Mouse (Mus musculus) central nervous system, embryonic 14 days (tissue): Measurements from ENCODE around the gene Chm. TPM values are rescaled to one million over a fixed set of nuclear protein-coding genes. Genes with fewer than 3 reads are reported as not detected.

Experiments
- polyA plus RNA-seq: library from polyadenylated mRNA; depleted of rRNA; stranded (reverse); fragments of >200 nt; gene quantifications from 2 replicates; pipeline ENCODE4 v1.2.3, GENCODE M21; 2012; rRNA removed

Chm gene
- 8.3 and 10.1 TPM in 2 replicates for polyA plus RNA-seq

DNA sequence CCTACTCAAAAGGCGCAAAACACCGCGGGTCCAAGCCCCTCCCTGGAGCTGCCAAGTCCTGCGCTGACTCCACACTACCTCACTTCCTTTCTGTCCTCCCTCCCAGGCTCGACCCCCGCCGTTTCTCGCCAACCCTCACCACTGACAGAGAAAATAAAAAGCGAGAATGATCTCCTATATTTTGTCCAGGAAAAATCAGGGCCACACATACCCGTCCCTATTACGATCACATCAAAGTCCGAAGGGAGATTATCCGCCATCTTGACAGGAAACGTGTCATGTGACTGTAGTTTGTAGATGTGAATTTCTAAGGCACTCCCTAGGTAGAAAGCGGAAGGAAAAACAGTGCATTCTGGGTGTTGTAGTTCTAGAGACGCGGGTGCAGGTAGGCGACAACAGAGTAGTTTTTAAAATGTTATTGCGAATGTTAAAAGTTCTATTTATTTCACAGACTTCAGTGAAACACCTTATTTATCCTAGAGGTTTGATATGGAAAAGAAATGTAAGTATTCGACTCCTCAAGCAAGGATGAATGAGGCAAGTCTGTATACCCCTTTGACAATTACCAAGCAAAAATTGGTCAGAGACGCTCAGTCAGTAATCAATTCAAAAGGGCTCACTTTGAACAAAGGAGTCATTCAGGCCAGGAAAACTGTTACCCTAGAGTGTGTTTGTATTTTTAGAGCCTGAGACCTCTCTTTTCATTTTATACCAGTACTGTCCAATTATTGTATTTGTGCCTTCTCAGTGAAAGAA, at the start of gene Chm:
Gene Chm (minus strand): TSS at position 288 of the 756 bp plus-strand sequence.

Other genes starting within 250 kb of the Chm start
- gene Dach2, start 112.0 kb upstream of the Chm start, polyA plus RNA-seq = 2.6 and 3.3 TPM in 2 replicates